Mouse (Mus musculus): ENCODE results near the gene Sval2. TPM values are rescaled to one million over a fixed set of nuclear protein-coding genes. Genes with fewer than 3 reads are reported as not detected.

Gene Sval2
- not detected in 2 replicates for polyA plus RNA-seq (2015; fragmentation: Nextera tagmentation; extraction: Ambion mirVana)

GRCm38 (mm10) chr6:41852689-41853088, at the start of gene Sval2:
Gene Sval2 (plus strand): TSS chr6:41852989.
- H3K27ac ChIP-seq (replicated peaks): no peak within 1 kb of the TSS
- H3K36me3 ChIP-seq: no peaks in the 10 kb centered on the region
- WGBS: 71% methylated on average over 3 of the region's 3 CpGs

GRCm38 (mm10) chr6:41824086-41824485, 28.7 kb upstream of the Sval2 start:
- no peaks in the 10 kb centered on the region for H3K27me3 ChIP-seq (replicated peaks)
- ATAC-seq (ENCODE audit: extremely low read depth, insufficient number of reproducible peaks, low FRiP score, low TSS enrichment): no peak
- H3K36me3 ChIP-seq: no peaks in the 10 kb centered on the region
- no peak overlapping the region for H3K4me3 ChIP-seq
- no peak overlapping the region for H3K9ac ChIP-seq
- no peaks in the 10 kb centered on the region for H3K4me1 ChIP-seq
- H3K9me3 ChIP-seq: no peaks in the 10 kb centered on the region; the same call in 1 of the 2 replicates
- H3K4me2 ChIP-seq: no peak overlapping the region
- H3K27ac ChIP-seq (replicated peaks): no peak overlapping the region

More at GRCm38 (mm10) chr6:41852689-41853088, at the start of gene Sval2:
- H3K4me3 ChIP-seq: no peak within 1 kb of the TSS
- no peaks in the 10 kb centered on the region for H3K4me1 ChIP-seq
- no peaks in the 10 kb centered on the region for H3K9me3 ChIP-seq
- H3K9ac ChIP-seq: no peak within 1 kb of the TSS
- no peaks in the 10 kb centered on the region for H3K27me3 ChIP-seq (replicated peaks)
- no peak for ATAC-seq (ENCODE audit: extremely low read depth, insufficient number of reproducible peaks, low FRiP score, low TSS enrichment)
- H3K4me2 ChIP-seq: no peak within 1 kb of the TSS

GRCm38 (mm10) chr6:41829516-41829915, 23.3 kb upstream of the Sval2 start:
- Histone ChIP-seq H3K27ac (replicated peaks) (no peak overlapping the region), H3K9ac (no peak overlapping the region), H3K27me3 (replicated peaks) (no peaks in the 10 kb centered on the region), H3K4me2 (no peak overlapping the region), H3K4me1 (no peaks in the 10 kb centered on the region), H3K9me3 (no peaks in the 10 kb centered on the region), H3K4me3 (no peak overlapping the region), H3K36me3 (no peaks in the 10 kb centered on the region)
- WGBS: 74% methylated on average over 2 of the region's 2 CpGs
- no peak for ATAC-seq (ENCODE audit: extremely low read depth, insufficient number of reproducible peaks, low FRiP score, low TSS enrichment)

- no peak within 1 kb of the TSS for H3K4me2 ChIP-seq
Observed at GRCm38 (mm10) chr6:41847235-41847634, 5.6 kb upstream of the Sval2 start, which contains the start of gene Pip. Gene Pip (plus strand): TSS chr6:41847535.

GRCm38 (mm10) chr6:41864038-41864437, 11.2 kb downstream of the Sval2 start:
- no peak overlapping the region for H3K9ac ChIP-seq
- no peak overlapping the region for H3K4me3 ChIP-seq
- H3K36me3 ChIP-seq: no peaks in the 10 kb centered on the region
- no peaks in the 10 kb centered on the region for H3K27me3 ChIP-seq (replicated peaks)
- no peaks in the 10 kb centered on the region for H3K4me1 ChIP-seq
- H3K4me2 ChIP-seq: no peak overlapping the region
- H3K27ac ChIP-seq (replicated peaks): no peak overlapping the region
- no peak for ATAC-seq (ENCODE audit: extremely low read depth, insufficient number of reproducible peaks, low FRiP score, low TSS enrichment)
- H3K9me3 ChIP-seq: no peaks in the 10 kb centered on the region
- WGBS: 61% methylated on average over 2 of the region's 2 CpGs

More at GRCm38 (mm10) chr6:41847235-41847634, 5.6 kb upstream of the Sval2 start, which contains the start of gene Pip:
- Histone ChIP-seq H3K9ac (no peak within 1 kb of the TSS), H3K27ac (replicated peaks) (no peak within 1 kb of the TSS), H3K27me3 (replicated peaks) (no peaks in the 10 kb centered on the region), H3K36me3 (no peaks in the 10 kb centered on the region), H3K4me1 (no peaks in the 10 kb centered on the region), H3K9me3 (no peaks in the 10 kb centered on the region), H3K4me3 (no peak within 1 kb of the TSS)
- WGBS: 66% methylated on average over 2 of the region's 2 CpGs
- no peak for ATAC-seq (ENCODE audit: extremely low read depth, insufficient number of reproducible peaks, low FRiP score, low TSS enrichment)

- Histone ChIP-seq H3K4me2 (no peak overlapping the region), H3K4me1 (no peaks in the 10 kb centered on the region), H3K27ac (replicated peaks) (no peak overlapping the region), H3K9ac (no peak overlapping the region), H3K9me3 (no peaks in the 10 kb centered on the region), H3K36me3 (no peaks in the 10 kb centered on the region), H3K27me3 (replicated peaks) (no peaks in the 10 kb centered on the region), H3K4me3 (no peak overlapping the region)
- 68% methylated on average over 5 of the region's 5 CpGs for WGBS
- ATAC-seq (ENCODE audit: extremely low read depth, insufficient number of reproducible peaks, low FRiP score, low TSS enrichment): no peak
Observed at GRCm38 (mm10) chr6:41911625-41912024, 58.8 kb downstream of the Sval2 start.

Other genes with a start within 250 kb of the Sval2 start
- gene Ephb6, start 247.5 kb upstream of the Sval2 start, polyA plus RNA-seq (2015; fragmentation: Nextera tagmentation; extraction: Ambion mirVana): 3.5 and 5.3 TPM in 2 replicates
- 0.13 and 0.14 TPM in 2 replicates for gene Trpv6, start 216.6 kb upstream of the Sval2 start, polyA plus RNA-seq (2015; fragmentation: Nextera tagmentation; extraction: Ambion mirVana)
- not detected in 2 replicates for gene Trpv5, start 172.2 kb upstream of the Sval2 start, polyA plus RNA-seq (2015; fragmentation: Nextera tagmentation; extraction: Ambion mirVana)
- gene Llcfc1, start 168.6 kb upstream of the Sval2 start, polyA plus RNA-seq (2015; fragmentation: Nextera tagmentation; extraction: Ambion mirVana): not detected in 2 replicates
- 11.6 and 13.5 TPM in 2 replicates for gene Kel, start 148.7 kb upstream of the Sval2 start, polyA plus RNA-seq (2015; fragmentation: Nextera tagmentation; extraction: Ambion mirVana)
- gene Olfr459, start 77.8 kb upstream of the Sval2 start, polyA plus RNA-seq (2015; fragmentation: Nextera tagmentation; extraction: Ambion mirVana): not detected in 2 replicates
- not detected in 2 replicates for gene Pip, start 5.5 kb upstream of the Sval2 start, polyA plus RNA-seq (2015; fragmentation: Nextera tagmentation; extraction: Ambion mirVana)
- not detected in 2 replicates for gene Sval1, start 98.6 kb downstream of the Sval2 start, polyA plus RNA-seq (2015; fragmentation: Nextera tagmentation; extraction: Ambion mirVana)
- not detected in 2 replicates for gene Sval3, start 115.2 kb downstream of the Sval2 start, polyA plus RNA-seq (2015; fragmentation: Nextera tagmentation; extraction: Ambion mirVana)
- gene Sva, start 185.4 kb downstream of the Sval2 start, polyA plus RNA-seq (2015; fragmentation: Nextera tagmentation; extraction: Ambion mirVana): not detected in 2 replicates

Data from heart, embryonic 13.5 days (tissue).